Mouse (Mus musculus) left cerebral cortex, adult 11 months (tissue): Measurements from ENCODE around the gene Slc38a2.

Experiments
- DNase-seq: peaks from one replicate; pipeline ENCODE4 v3.0.0; 2022; ENCODE audit warnings: low spot score

Gene Slc38a2

DNA sequence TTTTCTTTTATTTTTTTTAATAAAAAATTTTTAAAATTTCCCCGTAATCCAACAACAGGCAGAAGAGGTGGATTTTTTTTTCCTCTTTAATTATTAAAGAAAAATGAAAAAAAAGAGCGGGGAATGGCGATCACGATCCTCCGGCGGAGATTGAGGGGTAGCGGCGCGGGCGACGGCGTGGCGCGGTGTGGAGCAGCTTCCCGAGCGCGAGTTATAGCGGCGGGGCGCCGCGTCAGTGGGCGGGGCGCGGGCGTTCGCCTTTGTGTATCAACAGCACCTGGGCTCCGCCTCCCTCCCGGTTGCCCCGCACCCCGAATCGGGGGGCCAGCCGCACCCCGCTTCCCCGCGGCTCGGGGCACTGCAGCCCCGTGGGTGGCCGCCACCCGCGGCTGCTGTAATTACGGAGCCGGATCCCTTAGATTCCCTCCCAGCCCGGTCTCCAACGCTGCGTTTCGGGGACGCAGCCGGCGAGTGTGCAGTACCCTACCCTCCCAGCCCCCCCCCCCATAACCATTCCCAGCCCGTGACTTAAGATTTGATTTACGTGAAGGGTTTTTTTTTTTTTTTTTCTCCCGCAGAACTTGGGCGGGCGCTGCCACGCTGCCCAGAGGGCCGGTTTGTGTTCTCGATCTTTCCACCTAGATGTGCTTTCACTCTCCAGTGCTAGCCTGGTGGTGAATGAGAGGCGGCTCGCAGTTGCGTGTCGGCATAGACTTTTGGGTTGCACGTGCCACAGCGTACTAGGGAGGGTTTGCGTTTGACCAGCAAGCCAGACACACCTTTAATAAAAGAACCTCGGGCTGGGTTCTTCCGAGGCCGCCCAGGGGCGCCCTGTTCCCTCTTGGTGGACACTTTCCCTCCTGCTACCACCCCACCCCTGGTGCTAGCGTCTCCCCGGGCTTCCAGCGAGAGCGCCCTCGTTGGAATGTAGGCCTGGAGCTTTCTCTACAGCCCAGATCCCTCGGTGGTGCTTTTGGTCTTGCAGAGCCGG, at the start of gene Slc38a2:
TSS of gene Slc38a2 (minus strand) at position 210 of the 991 bp plus-strand sequence.
- peak; percentile 76 for DNase-seq

GRCm38 (mm10) chr15:96749101-96749500, 49.6 kb upstream of the Slc38a2 start:
- DNase-seq = no peak

DNA sequence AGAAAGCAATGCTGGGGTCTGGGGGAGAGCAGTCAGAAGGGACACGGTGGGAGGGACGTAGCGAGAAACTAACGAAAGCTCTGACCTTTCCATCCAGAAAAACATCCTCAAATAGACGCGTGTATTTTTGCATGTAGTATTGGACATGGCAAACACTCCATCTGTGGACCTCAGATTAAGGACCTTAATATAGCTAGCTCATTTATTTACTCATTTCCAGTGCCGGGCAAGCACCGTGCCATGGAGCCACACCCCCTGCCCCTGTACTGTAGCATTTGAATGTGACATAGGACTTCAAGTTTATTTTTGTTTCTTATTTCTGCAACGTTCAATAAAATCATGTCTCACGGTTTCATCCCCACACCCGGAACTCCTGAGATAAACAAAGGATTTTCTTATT, 48.0 kb upstream of the Slc38a2 start:
- no peak for DNase-seq

GRCm38 (mm10) chr15:96746986-96747385, 47.5 kb upstream of the Slc38a2 start:
- no peak for DNase-seq

DNA sequence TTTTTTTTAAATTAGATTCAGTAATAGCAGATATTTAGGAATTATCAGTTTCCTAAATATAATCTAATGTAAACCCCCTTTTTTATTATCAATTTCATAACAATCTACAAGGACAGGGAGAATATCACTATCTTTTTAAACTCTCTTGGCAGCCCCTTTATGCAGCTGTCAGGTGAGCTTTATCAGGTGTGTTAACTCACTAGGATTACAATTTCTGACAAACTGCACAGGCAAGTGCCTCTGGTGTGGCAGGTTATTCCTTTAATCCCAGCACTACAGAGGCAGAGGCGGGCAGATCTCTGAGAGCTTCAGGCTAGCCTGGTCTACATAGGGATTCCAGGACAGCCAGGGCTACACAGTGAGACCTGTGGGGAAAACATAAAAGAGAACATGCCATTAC, 45.8 kb upstream of the Slc38a2 start:
- no peak for DNase-seq

DNA sequence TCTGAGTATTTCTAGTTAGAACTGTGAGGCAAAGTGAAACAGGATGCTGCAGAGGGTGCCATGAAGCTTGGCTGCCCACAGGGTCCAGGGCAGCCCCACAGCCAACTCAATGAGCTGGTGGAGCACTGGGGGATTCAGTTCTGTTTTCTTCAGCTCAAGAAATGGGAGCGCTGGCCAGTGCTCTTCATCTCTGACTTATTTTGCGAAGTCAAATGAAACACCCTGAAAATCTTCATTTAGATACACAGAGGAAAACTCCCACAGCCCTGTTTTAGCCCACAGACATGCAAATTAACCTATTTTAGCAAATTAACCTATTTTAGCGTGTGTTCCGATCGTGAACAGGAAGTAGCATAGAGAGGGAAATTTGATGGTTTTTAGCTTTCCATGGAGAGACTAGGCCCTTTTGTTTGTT, 45.4 kb upstream of the Slc38a2 start:
- no peak for DNase-seq

DNA sequence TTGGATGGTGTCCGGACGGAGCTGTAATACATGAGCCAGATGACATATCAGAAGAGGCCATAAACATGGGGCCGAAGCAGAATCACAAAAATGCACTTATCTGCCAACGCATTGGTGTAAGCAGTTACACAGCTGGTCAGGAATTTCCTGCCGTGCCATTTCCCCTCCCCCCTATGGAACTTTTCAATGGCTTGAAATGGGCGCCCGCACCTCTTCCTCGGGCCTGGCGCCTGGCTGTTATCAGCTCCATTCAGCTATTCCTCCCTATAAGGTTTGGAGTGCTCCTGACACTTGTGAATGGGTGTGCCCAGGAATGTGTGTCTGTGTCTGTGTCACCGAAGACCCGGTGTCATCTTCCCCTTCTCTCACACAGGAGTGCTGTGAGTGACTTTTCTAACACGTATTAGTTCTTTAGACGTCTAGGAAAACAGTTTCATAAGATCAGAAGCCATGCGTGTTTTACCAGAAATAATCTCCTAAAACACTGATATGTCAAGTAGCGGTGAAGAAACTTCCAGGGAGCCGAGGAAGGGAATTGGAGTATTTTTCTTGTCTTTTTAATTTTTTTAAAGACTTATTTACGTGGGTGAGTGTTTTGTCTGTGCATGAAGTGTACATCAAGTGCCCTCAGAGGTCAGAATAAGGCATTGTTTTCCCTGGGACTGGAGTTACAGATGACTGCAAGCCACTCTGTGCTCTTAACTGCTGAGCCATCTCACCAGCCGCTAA, 44.8 kb upstream of the Slc38a2 start:
- DNase-seq = no peak

DNA sequence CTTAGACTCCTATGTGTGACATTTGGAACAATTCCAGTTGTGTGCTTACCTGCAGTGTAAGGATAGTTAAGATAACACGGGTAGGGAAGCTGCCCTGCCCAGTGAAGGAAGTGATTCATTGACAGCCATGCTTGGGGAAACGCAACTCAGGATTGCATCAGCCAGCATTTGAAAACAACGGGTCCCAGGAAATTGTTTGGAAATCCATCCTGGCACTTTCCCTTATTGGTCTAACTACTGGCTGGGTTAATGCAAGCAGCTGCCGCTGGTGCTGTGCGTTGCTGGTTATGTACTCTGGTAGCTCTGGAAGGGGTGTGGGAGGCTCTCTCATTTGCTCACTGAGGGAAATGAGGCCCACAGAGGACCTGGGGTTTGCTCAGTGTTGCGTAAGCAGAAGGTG, 43.7 kb upstream of the Slc38a2 start:
- DNase-seq = no peak

DNA sequence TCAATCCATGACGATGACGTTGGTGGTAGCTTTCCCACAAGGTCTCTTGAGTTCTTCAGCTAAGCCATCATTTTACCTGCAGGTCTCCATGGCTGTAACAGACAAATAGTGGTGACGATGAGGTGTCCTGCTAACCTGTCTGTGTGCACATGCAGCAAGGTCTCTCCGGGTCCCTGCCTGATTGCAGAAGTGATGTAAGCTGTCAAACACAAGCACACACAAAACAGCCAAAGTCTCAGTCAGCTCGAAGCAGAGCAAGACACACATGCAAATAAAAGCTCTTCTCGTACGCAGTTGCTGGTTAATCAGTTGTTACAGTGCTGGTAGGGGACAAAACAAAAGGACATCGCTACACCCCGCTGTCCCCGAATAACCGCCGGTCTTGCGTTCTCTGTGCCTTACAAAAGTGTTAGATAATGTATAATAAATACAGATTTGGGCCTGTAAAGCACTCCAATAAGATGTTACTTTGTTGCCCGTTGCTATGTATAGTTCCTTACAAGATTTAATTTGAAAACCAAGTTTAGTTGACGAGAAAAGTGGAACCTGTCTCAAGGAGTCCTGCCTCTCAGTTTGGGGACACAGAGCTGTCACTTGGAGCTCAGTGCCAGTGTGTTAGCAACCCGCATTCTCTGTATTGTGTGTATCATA, 43.2 kb upstream of the Slc38a2 start:
- DNase-seq = no peak

- DNase-seq = no peak
Measured at GRCm38 (mm10) chr15:96740865-96741561, 41.5 kb upstream of the Slc38a2 start.

- DNase-seq = no peak
Measured at GRCm38 (mm10) chr15:96740091-96740490, 40.6 kb upstream of the Slc38a2 start.

- DNase-seq = no peak
Measured at GRCm38 (mm10) chr15:96736663-96737385, 37.3 kb upstream of the Slc38a2 start.

DNA sequence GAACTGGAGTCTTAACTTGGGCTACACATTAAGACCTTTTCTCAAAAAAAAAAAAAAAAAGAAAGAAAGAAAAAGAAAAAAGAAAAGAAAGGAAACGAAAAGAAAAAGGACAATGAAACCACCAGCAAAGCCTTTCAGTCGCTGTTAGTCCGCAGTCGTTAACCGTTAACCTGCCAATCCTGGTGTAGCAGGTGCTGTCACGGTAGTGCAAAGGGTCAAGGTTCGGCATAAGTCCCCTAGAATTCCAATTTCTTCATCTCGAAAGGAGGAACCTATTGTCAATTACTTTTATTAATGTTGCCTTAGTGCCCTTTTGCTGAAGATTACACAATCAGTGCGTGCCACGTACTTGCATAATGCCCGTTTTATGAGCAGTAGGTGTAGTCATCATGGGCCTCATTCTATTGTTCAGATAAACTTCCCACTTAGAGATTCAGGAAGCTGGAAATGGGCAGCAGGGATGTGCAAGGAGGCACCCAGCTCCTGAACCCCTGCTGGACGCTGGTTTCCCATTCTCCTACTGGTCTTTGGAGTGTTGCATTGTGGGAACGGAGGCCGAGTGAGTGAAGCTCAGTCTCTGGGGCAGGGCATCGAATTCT, 36.1 kb upstream of the Slc38a2 start:
- no peak for DNase-seq

- DNase-seq = no peak
Measured at GRCm38 (mm10) chr15:96734423-96734822, 34.9 kb upstream of the Slc38a2 start.

DNA sequence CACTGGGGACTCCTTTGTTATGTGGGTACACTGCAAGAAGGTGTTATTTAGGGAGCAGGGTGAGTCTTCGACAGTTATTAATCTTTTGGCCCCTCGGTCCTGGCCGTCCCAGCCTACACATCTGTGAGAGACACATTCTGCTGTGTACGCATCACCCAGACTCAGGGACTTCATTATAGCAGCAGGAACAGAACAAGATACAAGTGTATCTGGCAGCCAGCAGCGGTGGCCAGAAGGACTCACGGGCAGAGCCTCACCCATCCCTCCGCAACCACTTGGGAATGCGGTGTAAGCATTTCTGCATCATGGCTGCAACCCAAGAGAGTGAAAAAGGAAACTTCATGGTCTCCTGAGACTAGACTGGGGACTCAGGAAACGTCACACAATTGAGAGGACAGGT, 30.9 kb upstream of the Slc38a2 start:
- no peak for DNase-seq

- DNase-seq = no peak
Measured at GRCm38 (mm10) chr15:96729785-96730184, 30.3 kb upstream of the Slc38a2 start.

DNA sequence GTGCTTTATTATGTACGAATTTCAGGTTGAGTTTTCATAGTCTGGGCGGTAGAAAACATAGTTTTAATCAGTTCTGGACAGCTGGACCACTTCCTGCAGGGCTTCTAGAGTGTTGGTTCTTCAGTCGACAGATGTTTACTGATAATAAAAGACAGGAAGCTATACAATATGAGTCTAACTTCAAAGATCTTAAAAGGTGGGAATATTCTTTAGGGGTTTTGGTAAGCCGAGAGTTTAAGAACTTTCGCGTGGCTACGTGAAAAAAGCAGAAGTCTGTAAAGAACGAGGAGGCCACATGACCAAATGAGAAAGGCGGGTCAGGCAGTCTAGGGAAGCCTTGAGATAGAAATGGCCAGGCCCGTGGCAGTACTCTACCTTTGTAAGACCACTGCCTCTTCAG, 29.5 kb upstream of the Slc38a2 start:
- DNase-seq = no peak

- no peak for DNase-seq
Measured at GRCm38 (mm10) chr15:96728346-96728745, 28.8 kb upstream of the Slc38a2 start.

DNA sequence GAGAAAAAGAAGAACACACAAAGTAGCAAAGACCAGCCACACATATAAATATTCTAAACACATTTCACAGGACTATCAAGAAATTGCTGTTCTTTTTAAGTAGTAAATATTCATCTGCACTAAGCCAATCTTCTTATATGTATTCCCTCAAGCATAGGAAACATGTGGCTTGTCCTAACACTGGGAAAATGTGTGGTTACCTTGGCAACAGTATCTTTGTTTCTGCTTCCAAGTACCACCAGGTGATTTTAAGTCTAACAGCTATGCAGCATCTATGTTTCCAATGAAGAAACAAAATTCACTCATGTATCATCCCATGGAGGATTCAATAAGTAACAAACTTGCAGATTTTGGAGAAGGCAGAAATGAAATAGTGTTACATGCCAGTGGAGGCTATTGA, 25.0 kb upstream of the Slc38a2 start:
- DNase-seq = no peak

GRCm38 (mm10) chr15:96722228-96722627, 22.7 kb upstream of the Slc38a2 start:
- DNase-seq = no peak

DNA sequence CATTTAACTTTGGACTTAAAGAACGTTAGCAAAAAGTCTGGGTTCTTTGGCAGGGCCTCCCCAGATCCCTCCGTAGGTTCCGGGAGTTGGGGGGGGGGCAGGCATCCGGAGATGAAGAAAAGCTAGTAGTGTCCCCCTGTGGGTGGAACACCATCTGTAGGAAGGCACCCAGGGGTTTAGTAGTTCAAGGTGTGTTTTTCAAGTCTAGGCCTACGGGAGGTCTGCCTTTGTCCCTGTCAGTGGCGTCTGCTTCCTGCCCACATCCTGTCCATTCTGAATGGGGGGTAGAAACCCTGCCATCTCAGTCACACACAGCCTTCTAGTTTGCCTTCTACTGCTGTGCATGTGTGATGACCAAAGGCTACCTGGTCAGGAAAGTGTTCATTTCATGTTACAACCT, 20.6 kb upstream of the Slc38a2 start:
- no peak for DNase-seq
